Mouse (Mus musculus): ENCODE measurements around the gene Umad1. TPM values are rescaled to one million over a fixed set of nuclear protein-coding genes. Genes with fewer than 3 reads are reported as not detected.

Gene Umad1
- polyA plus RNA-seq, 1 experiment from 2014 or later, result 24.0 TPM

DNA sequence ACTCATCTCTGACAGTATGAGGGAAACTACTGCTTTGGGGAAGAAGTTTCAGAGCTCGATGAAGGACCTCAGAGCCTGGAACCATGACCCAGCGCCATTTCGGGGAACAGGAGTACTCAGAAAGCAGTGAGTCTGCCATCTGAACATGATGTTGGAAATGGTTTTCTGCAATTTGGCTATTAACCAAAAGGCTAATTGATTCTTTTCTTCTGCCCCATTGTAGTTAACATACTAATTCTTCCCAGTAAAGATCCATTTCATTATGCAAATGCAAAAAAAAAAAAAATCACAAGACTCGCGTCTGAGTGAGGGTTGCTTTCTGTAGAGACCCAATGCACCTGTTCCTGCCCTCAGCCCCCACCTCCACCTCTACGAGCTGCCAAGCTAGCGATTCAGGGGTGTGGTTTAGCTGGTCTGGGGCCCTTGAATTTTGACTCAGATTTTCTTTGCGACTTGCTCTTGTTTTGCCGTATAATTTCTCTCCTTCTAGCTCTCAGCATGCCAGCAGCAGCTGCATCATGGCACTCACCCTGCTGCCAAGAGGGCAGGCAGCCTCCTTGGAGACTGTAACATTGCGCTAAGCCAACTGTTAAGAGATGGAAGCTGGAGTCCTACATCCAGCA lies 163.0 kb downstream of the Umad1 start:
- no peak overlapping the region for H3K9ac ChIP-seq (ENCODE audit: low read depth, low read length)
- 83% methylated on average over 10 of the region's 10 CpGs for WGBS
- ATAC-seq, result no peak

DNA sequence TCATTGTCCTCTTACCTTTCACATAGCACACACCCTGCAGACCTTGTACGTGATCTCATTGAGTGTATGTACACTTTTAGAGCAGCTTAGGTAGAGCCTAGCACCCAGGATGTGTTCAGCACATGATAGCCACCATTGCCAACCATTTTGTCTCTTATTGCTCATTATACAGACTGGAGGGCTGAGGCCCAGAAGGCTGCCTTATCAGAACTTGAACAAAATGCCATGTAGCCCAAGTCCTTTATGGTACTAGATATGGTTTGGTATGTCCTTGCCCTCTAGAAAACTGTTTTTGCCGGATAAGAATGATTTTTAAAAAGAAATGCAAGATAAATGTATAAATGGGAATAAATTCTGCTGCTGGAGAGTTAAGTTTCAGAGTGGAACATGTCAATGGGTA lies 164.1 kb downstream of the Umad1 start:
- Histone ChIP-seq H3K27ac (ENCODE audit: low read depth, low read length) (no peak overlapping the region), H3K4me2 (replicated peaks; ENCODE audit: low read depth) (no peak overlapping the region), H3K4me1 (replicated peaks; ENCODE audit: control insufficient read depth, insufficient read depth, low read length) (no peaks in the 10 kb centered on the region; the same call in 1 of the 2 replicates), H3K27me3 (replicated peaks; ENCODE audit: control insufficient read depth, insufficient read depth, low read length) (no peaks in the 10 kb centered on the region), H3K4me3 (ENCODE audit: low read depth, low read length) (no peak overlapping the region), H3K36me3 (ENCODE audit: control insufficient read depth, insufficient read depth) (no peaks in the 10 kb centered on the region), H3K9me3 (ENCODE audit: control insufficient read depth) (no peaks in the 10 kb centered on the region), H3K9ac (ENCODE audit: low read depth, low read length) (no peak overlapping the region)
- no peak for TF ChIP-seq CTCF (IDR thresholded peaks at IDR 0.05; ENCODE audit: low read depth)
- ATAC-seq, result no peak
- 85% methylated on average over 2 of the region's 2 CpGs for WGBS

More for the DNA sequence above, 163.0 kb downstream of the Umad1 start:
- H3K27me3 ChIP-seq (replicated peaks; ENCODE audit: control insufficient read depth, insufficient read depth, low read length), result no peaks in the 10 kb centered on the region
- no peaks in the 10 kb centered on the region for H3K36me3 ChIP-seq (ENCODE audit: control insufficient read depth, insufficient read depth)
- no peaks in the 10 kb centered on the region; the same call in 1 of the 2 replicates for H3K4me1 ChIP-seq (replicated peaks; ENCODE audit: control insufficient read depth, insufficient read depth, low read length)
- no peak overlapping the region for H3K4me2 ChIP-seq (replicated peaks; ENCODE audit: low read depth)
- H3K4me3 ChIP-seq (ENCODE audit: low read depth, low read length), result no peak overlapping the region
- no peak for TF ChIP-seq CTCF (IDR thresholded peaks at IDR 0.05; ENCODE audit: low read depth)
- no peak overlapping the region for H3K27ac ChIP-seq (ENCODE audit: low read depth, low read length)
- no peaks in the 10 kb centered on the region for H3K9me3 ChIP-seq (ENCODE audit: control insufficient read depth)

DNA sequence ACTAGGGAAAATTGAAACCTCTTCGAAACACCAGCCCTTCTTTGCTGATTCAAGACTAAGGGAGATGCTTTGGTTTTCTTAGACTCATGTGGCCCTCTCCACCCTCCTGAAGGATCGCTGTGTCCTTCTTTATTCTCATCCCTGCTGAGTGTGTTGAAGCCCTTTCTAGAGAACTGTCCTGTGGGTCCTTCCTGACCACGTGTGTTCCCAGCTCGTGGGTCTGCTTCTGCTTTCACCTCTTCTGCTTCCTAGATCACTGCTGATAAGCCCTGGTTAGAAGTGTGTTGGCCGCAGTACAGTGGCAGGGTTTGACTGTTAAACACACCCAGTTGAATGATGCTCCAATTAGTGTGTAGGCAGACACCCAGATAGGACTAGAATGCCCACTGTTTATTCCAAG lies 168.6 kb downstream of the Umad1 start:
- Histone ChIP-seq H3K4me3 (ENCODE audit: low read depth, low read length) (no peak overlapping the region), H3K27ac (ENCODE audit: low read depth, low read length) (no peak overlapping the region), H3K9me3 (ENCODE audit: control insufficient read depth) (no peaks in the 10 kb centered on the region), H3K4me2 (replicated peaks; ENCODE audit: low read depth) (no peak overlapping the region), H3K4me1 (replicated peaks; ENCODE audit: control insufficient read depth, insufficient read depth, low read length) (no peaks in the 10 kb centered on the region), H3K36me3 (ENCODE audit: control insufficient read depth, insufficient read depth) (0 out of 2 replicates have a peak, but pooled peaks cover 4% of the 10 kb centered on the region), H3K27me3 (replicated peaks; ENCODE audit: control insufficient read depth, insufficient read depth, low read length) (no peaks in the 10 kb centered on the region), H3K9ac (ENCODE audit: low read depth, low read length) (no peak overlapping the region)
- ATAC-seq, result no peak
- no peak for TF ChIP-seq CTCF (IDR thresholded peaks at IDR 0.05; ENCODE audit: low read depth)
- 70% methylated on average over 5 of the region's 5 CpGs for WGBS

DNA sequence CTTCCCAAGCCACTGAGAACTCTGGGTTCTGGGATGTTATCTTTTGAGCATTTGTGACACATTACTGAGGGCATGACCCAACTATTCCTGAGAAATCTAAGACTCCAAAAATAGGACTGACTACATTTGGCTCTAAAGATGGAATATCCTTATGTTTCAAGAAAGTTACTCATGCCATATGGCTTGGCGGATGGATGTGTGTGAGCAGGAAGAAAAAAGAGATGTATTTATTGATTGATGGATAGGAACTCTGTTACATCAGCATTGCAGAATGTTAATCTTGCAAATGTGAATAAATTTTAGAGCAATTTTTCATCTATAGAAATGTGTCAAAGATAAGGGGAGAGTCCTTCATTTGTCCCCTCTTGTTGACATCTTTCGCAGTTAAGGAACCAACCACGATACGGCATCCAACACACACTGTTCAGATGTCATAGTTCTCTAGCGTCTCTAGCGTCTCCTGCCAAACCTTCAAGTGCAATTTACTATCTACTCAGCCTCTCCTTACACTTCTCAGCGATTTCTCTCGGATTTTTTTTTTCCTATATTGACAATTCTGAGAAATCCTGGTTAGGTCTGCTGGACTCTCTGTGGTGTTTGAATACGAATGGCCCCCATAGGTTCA lies 171.6 kb downstream of the Umad1 start:
- H3K4me1 ChIP-seq (replicated peaks; ENCODE audit: control insufficient read depth, insufficient read depth, low read length), result no peaks in the 10 kb centered on the region
- no peak overlapping the region for H3K9ac ChIP-seq (ENCODE audit: low read depth, low read length)
- no peak overlapping the region for H3K4me3 ChIP-seq (ENCODE audit: low read depth, low read length)
- H3K4me2 ChIP-seq (replicated peaks; ENCODE audit: low read depth), result no peak overlapping the region
- 0 out of 2 replicates have a peak, but pooled peaks cover 4% of the 10 kb centered on the region for H3K36me3 ChIP-seq (ENCODE audit: control insufficient read depth, insufficient read depth)
- TF ChIP-seq CTCF (IDR thresholded peaks at IDR 0.05; ENCODE audit: low read depth), result no peak
- no peaks in the 10 kb centered on the region for H3K27me3 ChIP-seq (replicated peaks; ENCODE audit: control insufficient read depth, insufficient read depth, low read length)
- H3K27ac ChIP-seq (ENCODE audit: low read depth, low read length), result no peak overlapping the region
- 87% methylated on average over 9 of the region's 9 CpGs for WGBS
- no peak for ATAC-seq
- no peaks in the 10 kb centered on the region for H3K9me3 ChIP-seq (ENCODE audit: control insufficient read depth)

DNA sequence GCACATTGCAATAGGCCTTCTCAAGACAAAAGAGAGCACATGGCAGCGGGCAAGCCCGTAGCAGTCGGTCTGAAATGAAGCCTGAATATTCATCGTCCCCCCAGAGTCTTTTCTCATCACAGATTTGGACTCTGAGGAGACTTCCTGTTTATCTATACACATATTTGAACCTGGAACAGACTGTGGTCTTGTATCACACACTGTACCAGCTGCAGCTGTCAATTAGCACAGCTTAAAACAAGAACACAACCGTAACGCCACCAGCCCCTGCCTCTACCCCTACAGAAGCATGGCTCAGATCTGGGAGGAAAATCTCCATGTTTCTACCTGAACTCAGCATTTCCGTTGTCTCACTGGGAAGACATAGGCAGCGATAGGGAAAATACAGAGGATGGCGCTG lies 174.1 kb downstream of the Umad1 start:
- Histone ChIP-seq H3K27ac (ENCODE audit: low read depth, low read length) (no peak overlapping the region), H3K9me3 (ENCODE audit: control insufficient read depth) (no peaks in the 10 kb centered on the region), H3K4me3 (ENCODE audit: low read depth, low read length) (no peak overlapping the region), H3K9ac (ENCODE audit: low read depth, low read length) (no peak overlapping the region), H3K27me3 (replicated peaks; ENCODE audit: control insufficient read depth, insufficient read depth, low read length) (no peaks in the 10 kb centered on the region), H3K4me2 (replicated peaks; ENCODE audit: low read depth) (no peak overlapping the region), H3K36me3 (ENCODE audit: control insufficient read depth, insufficient read depth) (0 out of 2 replicates have a peak, but pooled peaks cover 4% of the 10 kb centered on the region), H3K4me1 (replicated peaks; ENCODE audit: control insufficient read depth, insufficient read depth, low read length) (no peaks in the 10 kb centered on the region)
- no peak for TF ChIP-seq CTCF (IDR thresholded peaks at IDR 0.05; ENCODE audit: low read depth)
- no peak for ATAC-seq
- 82% methylated on average over 9 of the region's 9 CpGs for WGBS

DNA sequence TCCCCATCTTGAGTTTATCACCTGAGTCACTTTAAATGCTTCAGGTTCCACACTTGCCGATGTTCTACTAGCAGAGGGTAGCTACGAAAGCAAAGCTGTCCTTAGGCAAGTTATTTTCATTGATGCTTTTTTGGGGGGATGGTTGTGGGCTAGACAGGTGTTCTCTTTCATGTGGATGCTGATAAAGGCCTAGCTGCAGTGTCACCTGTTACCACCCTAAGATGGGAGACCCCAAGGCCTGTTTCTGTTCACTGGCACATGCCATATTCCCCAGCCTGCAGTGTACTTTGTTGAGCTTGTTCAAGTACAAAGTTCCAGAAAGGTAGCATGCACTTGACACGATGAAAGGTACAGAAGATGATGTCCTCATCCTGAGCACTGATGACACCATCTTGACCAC lies 178.8 kb downstream of the Umad1 start:
- Histone ChIP-seq H3K36me3 (ENCODE audit: control insufficient read depth, insufficient read depth) (no peaks in the 10 kb centered on the region), H3K9me3 (ENCODE audit: control insufficient read depth) (no peaks in the 10 kb centered on the region), H3K9ac (ENCODE audit: low read depth, low read length) (no peak overlapping the region), H3K27me3 (replicated peaks; ENCODE audit: control insufficient read depth, insufficient read depth, low read length) (no peaks in the 10 kb centered on the region), H3K4me2 (replicated peaks; ENCODE audit: low read depth) (no peak overlapping the region), H3K4me3 (ENCODE audit: low read depth, low read length) (no peak overlapping the region), H3K27ac (ENCODE audit: low read depth, low read length) (no peak overlapping the region), H3K4me1 (replicated peaks; ENCODE audit: control insufficient read depth, insufficient read depth, low read length) (no peaks in the 10 kb centered on the region)
- TF ChIP-seq CTCF (IDR thresholded peaks at IDR 0.05; ENCODE audit: low read depth), result no peak
- WGBS, result 95% methylated on average over 3 of the region's 3 CpGs
- ATAC-seq, result no peak

All from intestine, postnatal 0 days (tissue).